Mouse (Mus musculus) bone marrow macrophage, adult 2 months (primary cell): Measurements from ENCODE around the gene Edem1.

Source experiments
- CTCF ChIP-seq: IDR thresholded peaks from 2 replicates; pipeline ENCODE4 v1.5.1; 2012; ENCODE audit warnings: low read depth, mild to moderate bottlenecking, low read length, moderate library complexity
- POLR2A ChIP-seq: IDR thresholded peaks from 2 replicates; pipeline ENCODE4 v1.6.1; 2012; ENCODE audit warnings: mild to moderate bottlenecking, low read depth, low read length, borderline replicate concordance

DNA sequence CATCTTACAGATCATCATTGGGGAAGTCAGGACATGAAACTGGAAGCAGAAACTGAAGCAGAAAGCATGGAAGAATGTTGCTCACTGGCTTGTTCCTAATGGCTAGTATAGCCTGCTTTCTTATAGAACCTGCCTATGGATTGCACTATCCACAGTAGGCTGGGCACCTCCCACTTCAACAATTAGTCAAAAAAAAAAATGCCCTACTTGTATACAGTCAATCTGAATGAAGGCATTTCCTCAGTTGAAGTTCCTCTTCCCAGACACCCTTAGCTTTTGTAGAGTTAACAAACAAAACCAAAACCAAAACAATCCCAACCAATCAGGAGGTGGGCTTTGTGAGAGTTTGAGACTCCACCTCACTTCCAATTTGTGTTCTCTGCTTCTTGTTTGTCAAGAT, 73.7 kb downstream of the Edem1 start:
- TF ChIP-seq POLR2A (no peak), CTCF (no peak)
